Mouse (Mus musculus) hindbrain, embryonic 16.5 days (tissue): ENCODE measurements around the gene Gm5891. TPM values are rescaled to one million over a fixed set of nuclear protein-coding genes. Genes with fewer than 3 reads are reported as not detected.
"Not testable (repeated sequence)": the region's sequence is repeated elsewhere in the genome, so short reads cannot be mapped to it uniquely, and the experiment has no call there.

ENCODE experiments used
- ATAC-seq: fragments of 200-750 bp; cut with Nextera tagmentation; 2 replicates; pipeline ENCODE4 v1.8.0; 2017; ENCODE audit warnings: moderate TSS enrichment, moderate library complexity
- H3K27ac ChIP-seq: fragments of 300-500 bp; sonication (generic); 2 replicates; pipeline ENCODE4 v1.5.1; 2014; ENCODE audit warnings: low read depth, mild to moderate bottlenecking, control low read depth, low read length, moderate library complexity
- H3K27me3 ChIP-seq: fragments of 300-500 bp; sonication (generic); replicated peaks from 2 replicates; pipeline ENCODE4 v1.6.1; 2014; ENCODE audit warnings: low read length; ENCODE audit not compliant: control insufficient read depth, insufficient read depth
- H3K36me3 ChIP-seq: fragments of 300-500 bp; sonication (generic); 2 replicates; pipeline ENCODE4 v1.6.1; 2014; ENCODE audit warnings: mild to moderate bottlenecking, low read length, moderate library complexity, mixed read lengths; ENCODE audit not compliant: control insufficient read depth, insufficient read depth
- H3K4me1 ChIP-seq: fragments of 300-500 bp; sonication (generic); 2 replicates; pipeline ENCODE4 v1.6.1; 2014; ENCODE audit warnings: low read depth, low read length; ENCODE audit not compliant: control insufficient read depth, insufficient read depth
- H3K4me2 ChIP-seq: fragments of 300-500 bp; sonication (generic); 2 replicates; pipeline ENCODE4 v1.6.1; 2014; ENCODE audit warnings: mild to moderate bottlenecking, low read length, control low read depth, moderate library complexity
- H3K4me3 ChIP-seq: fragments of 300-500 bp; sonication (generic); 2 replicates; pipeline ENCODE4 v1.5.1; 2014; ENCODE audit warnings: mild to moderate bottlenecking, low read length, control low read depth, moderate library complexity
- H3K9ac ChIP-seq: fragments of 300-500 bp; sonication (generic); 2 replicates; pipeline ENCODE4 v1.6.1; 2014; ENCODE audit warnings: low read depth, mild to moderate bottlenecking, control low read depth, low read length, moderate library complexity
- H3K9me3 ChIP-seq: fragments of 300-500 bp; sonication (generic); 2 replicates; pipeline ENCODE4 v1.6.1; 2014; ENCODE audit warnings: mild to moderate bottlenecking, low read length, moderate library complexity; ENCODE audit not compliant: control insufficient read depth
- WGBS: fragments of 180-500 bp; shearing (Covaris S2); extraction: QIAGEN DNeasy Blood & Tissue Kit; methylation state at CpG from one replicate; pipeline ENCODE4 v1.1.7; 2014; 5-methylcytosine and 5-hydroxymethylcytosine counted together
- polyA plus RNA-seq: library from polyadenylated mRNA; unstranded; fragments of >200 nt; fragmentation: Nextera tagmentation; extraction: Ambion mirVana; gene quantifications from 2 replicates; pipeline ENCODE4 v1.2.1, GENCODE M21; 2015

Gene Gm5891
- not detected in 2 replicates for polyA plus RNA-seq

DNA sequence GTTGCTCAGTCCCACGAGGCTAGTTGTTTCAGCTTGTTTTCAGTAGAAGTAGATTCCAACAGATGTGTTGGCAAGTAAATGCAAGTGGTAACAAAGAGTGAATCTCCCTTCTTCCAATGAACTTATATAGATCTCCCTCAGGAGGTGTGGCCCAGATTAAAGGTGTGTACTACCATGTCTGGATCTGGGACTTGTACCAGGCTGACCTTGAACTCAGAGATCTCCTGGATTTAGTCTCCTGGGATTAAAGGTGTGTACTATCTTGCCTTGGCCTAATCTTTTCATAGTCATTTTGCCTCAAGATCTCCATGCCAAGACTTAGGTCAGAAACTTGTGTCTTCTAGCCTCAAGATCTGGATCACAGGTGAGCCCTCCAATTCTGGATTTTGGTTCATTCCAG, at the start of gene Gm5891:
TSS of gene Gm5891 (minus strand) at position 101 of the 400 bp plus-strand sequence.
- not testable (repeated sequence) for H3K4me1 ChIP-seq, H3K27me3 ChIP-seq, H3K4me3 ChIP-seq, ATAC-seq, H3K4me2 ChIP-seq, H3K9me3 ChIP-seq, H3K36me3 ChIP-seq, H3K27ac ChIP-seq, H3K9ac ChIP-seq
- no CpG with 5 or more reads among the region's 1 CpGs for WGBS

Other genes with a start within 250 kb of the Gm5891 start
- not detected in 2 replicates for gene Gm4175, start 159.8 kb downstream of the Gm5891 start, polyA plus RNA-seq
- not detected in 2 replicates for gene Gm4177, start 124.6 kb downstream of the Gm5891 start, polyA plus RNA-seq
- gene Vmn1r135, start 88.9 kb downstream of the Gm5891 start, polyA plus RNA-seq: not detected in 2 replicates
- gene Gm5725, start 77.0 kb downstream of the Gm5891 start, polyA plus RNA-seq: not detected in 2 replicates
- gene Vmn1r137, start 73.3 kb upstream of the Gm5891 start, polyA plus RNA-seq: not detected in 2 replicates
- gene Vmn1r138, start 107.6 kb upstream of the Gm5891 start, polyA plus RNA-seq: not detected in 2 replicates
- not detected in 2 replicates for gene Gm6176, start 135.0 kb upstream of the Gm5891 start, polyA plus RNA-seq
- not detected in 2 replicates for gene Vmn1r139, start 147.8 kb upstream of the Gm5891 start, polyA plus RNA-seq
- not detected in 2 replicates for gene Gm16451, start 197.0 kb upstream of the Gm5891 start, polyA plus RNA-seq
- gene Gm10666, start 213.4 kb upstream of the Gm5891 start, polyA plus RNA-seq: not detected in 2 replicates
- not detected in 2 replicates for gene Vmn1r142, start 242.7 kb upstream of the Gm5891 start, polyA plus RNA-seq